Comparison of ENCODE assay signal across 7 mouse cellular contexts in the genomic region with DNA sequence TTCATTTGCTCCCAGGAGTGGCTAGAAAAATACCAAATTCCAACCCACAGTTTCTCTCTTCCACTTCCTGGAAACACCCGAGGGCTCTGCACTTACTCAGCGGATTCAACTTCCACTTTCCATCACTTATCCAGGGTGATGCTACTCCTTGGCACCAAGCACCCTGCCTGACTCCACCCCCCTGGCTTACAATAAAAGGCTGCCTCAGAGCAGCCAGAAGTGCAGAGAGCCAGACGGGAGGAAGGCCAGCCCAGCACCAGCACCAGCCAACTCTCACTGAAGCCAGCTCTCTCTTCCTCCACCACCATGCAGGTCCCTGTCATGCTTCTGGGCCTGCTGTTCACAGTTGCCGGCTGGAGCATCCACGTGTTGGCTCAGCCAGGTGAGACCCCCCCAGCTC. TPM values are rescaled to one million over a fixed set of nuclear protein-coding genes. Genes with fewer than 3 reads are reported as not detected.
DNase-seq lines count a peak whose midpoint lies in the region; ATAC-seq and TF ChIP-seq lines count a peak whose summit lies in the region.

TSS of gene Ccl2 (plus strand) at position 216 of the 400 bp plus-strand sequence.

- no peak within 1 kb of the TSS for H3K4me2 ChIP-seq in stomach, postnatal 0 days (replicated peaks; ENCODE audit: low read depth)

- no peaks in the 10 kb centered on the region for H3K36me3 ChIP-seq in stomach, postnatal 0 days (ENCODE audit: control insufficient read depth, insufficient read depth, low read length)

- no peak for TF ChIP-seq CTCF in layer of hippocampus, adult 2 months (conservative IDR thresholded peaks at IDR 0.05)
- no peak for TF ChIP-seq CTCF in stomach, postnatal 0 days (IDR thresholded peaks at IDR 0.05; ENCODE audit: low read depth)

- H3K9ac ChIP-seq in stomach, postnatal 0 days (ENCODE audit: low read length): no peak within 1 kb of the TSS

- H3K27ac ChIP-seq in layer of hippocampus, adult 2 months: no peak within 1 kb of the TSS
- no peak within 1 kb of the TSS for H3K27ac ChIP-seq in stomach, postnatal 0 days (replicated peaks)

- H3K9me3 ChIP-seq in stomach, postnatal 0 days (ENCODE audit: control insufficient read depth, low read length): no peaks in the 10 kb centered on the region

- no peak for TF ChIP-seq EP300 in stomach, postnatal 0 days (optimal IDR thresholded peaks at IDR 0.05)

- H3K4me1 ChIP-seq in stomach, postnatal 0 days (replicated peaks; ENCODE audit: control insufficient read depth, insufficient read depth): no peaks in the 10 kb centered on the region; the same call in 1 of the 2 replicates

- ATAC-seq in stomach, postnatal 0 days (ENCODE audit: low FRiP score, low TSS enrichment): peak; percentile 74; the same call in 1 of the 2 replicates

- WGBS in stomach, postnatal 0 days: 27% methylated on average over 5 of the region's 5 CpGs

- H3K4me3 ChIP-seq in layer of hippocampus, adult 2 months: no peak within 1 kb of the TSS
- H3K4me3 ChIP-seq in stomach, postnatal 0 days (ENCODE audit: low read depth, low read length): no peak within 1 kb of the TSS

- no peaks in the 10 kb centered on the region for H3K27me3 ChIP-seq in stomach, postnatal 0 days (ENCODE audit: control insufficient read depth, insufficient read depth, low read length)

- DNase-seq in urinary bladder, postnatal 25 days (ENCODE audit: low spot score): peak; percentile 57
- no peak for DNase-seq in urinary bladder, adult 2 months (ENCODE audit: low spot score)
- DNase-seq in cerebellum, postnatal 14 days: peak; percentile 68 to 69
- DNase-seq in heart, adult 8-10 months (ENCODE audit: low spot score): peak; percentile 82
- DNase-seq in layer of hippocampus, adult 2 months (ENCODE audit: low spot score in 2 of 2): peak; percentile 50 to 62
- DNase-seq in lung, postnatal 14 days: peak; percentile 69
- DNase-seq in stomach, postnatal 0 days (ENCODE audit: low spot score): peak; percentile 52

RNA-seq across cellular contexts. Expression of gene Ccl2, which starts in this region (rescaled TPM):
- polyA plus RNA-seq in urinary bladder, adult 2 months (2012; rRNA removed): 6.3 and 6.4 TPM in 2 replicates
- 1 to 10 TPM in 3 of 4 experiments, under 1 TPM in 1; 0.69 to 2.7 (median 1.7) TPM for total RNA-seq in heart, adult 8-10 months (2022)
- not detected for total RNA-seq in layer of hippocampus, adult 2 months (2021)
- 3.2 and 3.3 TPM in 2 replicates for polyA plus RNA-seq in stomach, postnatal 0 days (2015; fragmentation: Nextera tagmentation; extraction: Ambion mirVana)

Comparison
In these comparisons a context has a peak if more than half of its experiments do, and no peak if none do; other contexts are left out.
1. Peak in DNase-seq in layer of hippocampus, adult 2 months; RNA of the gene not detected or under 1 TPM.